Mouse (Mus musculus): ENCODE measurements around the gene Zbtb20. TPM values are rescaled to one million over a fixed set of nuclear protein-coding genes. Genes with fewer than 3 reads are reported as not detected.

Zbtb20 gene
- polyA plus RNA-seq, 1 experiment, result 4.0 TPM

DNA sequence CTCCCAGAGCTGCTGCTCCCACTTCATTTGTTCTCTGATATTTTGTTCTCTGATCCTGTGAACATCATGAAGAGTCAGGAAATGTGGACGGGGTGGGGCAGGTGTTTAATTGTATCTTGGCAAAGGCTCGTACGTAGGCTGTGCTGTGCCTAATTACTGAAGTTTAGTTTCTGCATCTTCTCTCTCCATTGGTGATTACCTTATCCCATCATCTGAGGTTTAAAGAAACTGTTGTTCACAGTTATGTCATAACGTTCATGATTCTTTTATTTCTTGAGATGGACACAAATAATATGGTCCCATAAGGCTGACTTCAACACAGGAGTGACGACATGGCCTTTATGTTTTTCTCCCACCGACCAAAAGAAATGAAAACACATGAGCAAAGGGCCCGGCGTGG is 582.1 kb downstream of the Zbtb20 start:
- Histone ChIP-seq H3K36me3 (ENCODE audit: control insufficient read depth, insufficient read depth) (peaks cover 4% of the 10 kb centered on the region), H3K4me3 (ENCODE audit: insufficient read depth, poor library complexity, severe bottlenecking) (no peak overlapping the region), H3K27me3 (ENCODE audit: control insufficient read depth, insufficient read depth, insufficient read length) (no peaks in the 10 kb centered on the region), H3K79me2 (ENCODE audit: control insufficient read depth, insufficient read depth) (peaks cover 43% of the 10 kb centered on the region), H3ac (ENCODE audit: control insufficient read depth, insufficient read length, low read depth) (no peak overlapping the region), H3K79me3 (ENCODE audit: low read depth) (peaks cover 4% of the 10 kb centered on the region)
- TF ChIP-seq CEBPB (IDR thresholded peaks at IDR 0.05; ENCODE audit: low read depth) (no peak), MAX (IDR thresholded peaks at IDR 0.05) (no peak), FOSL1 (IDR thresholded peaks at IDR 0.05; ENCODE audit: insufficient read depth, low read length, poor library complexity, severe bottlenecking) (no peak)

DNA sequence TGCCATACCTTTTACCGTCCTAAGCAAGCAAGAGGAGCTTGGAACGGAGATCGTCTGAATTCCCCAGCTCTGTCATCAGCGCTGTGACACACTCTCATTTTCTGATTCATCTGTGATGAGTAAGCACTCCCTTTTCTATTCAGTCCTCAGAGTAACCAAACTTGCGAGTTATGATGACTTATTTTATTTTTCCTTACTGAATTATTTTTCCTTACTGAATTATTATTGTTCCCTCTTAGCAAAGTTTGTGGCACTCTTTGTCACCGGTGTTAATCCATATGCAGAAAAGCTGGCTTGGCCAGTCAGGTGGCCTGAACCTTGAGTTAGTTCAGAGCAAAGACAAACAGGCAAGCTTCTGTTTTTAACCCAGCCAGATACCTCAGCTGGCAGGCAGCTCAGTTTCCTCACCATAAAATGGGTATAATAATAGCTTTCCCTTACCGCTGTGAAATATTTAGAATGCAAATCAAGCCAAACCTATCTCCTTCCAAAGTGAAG is 583.1 kb downstream of the Zbtb20 start:
- TF ChIP-seq CEBPB (IDR thresholded peaks at IDR 0.05; ENCODE audit: low read depth), result no peak
- peak; percentile 88 for TF ChIP-seq FOSL1 (IDR thresholded peaks at IDR 0.05; ENCODE audit: insufficient read depth, low read length, poor library complexity, severe bottlenecking)
- no peak for TF ChIP-seq USF1 (IDR thresholded peaks at IDR 0.05; ENCODE audit: low read depth)
- H3K36me3 ChIP-seq (ENCODE audit: control insufficient read depth, insufficient read depth), result peaks cover 4% of the 10 kb centered on the region
- H3K4me3 ChIP-seq (ENCODE audit: insufficient read depth, poor library complexity, severe bottlenecking), result no peak overlapping the region
- H3K79me2 ChIP-seq (ENCODE audit: control insufficient read depth, insufficient read depth), result peaks cover 42% of the 10 kb centered on the region
- no peak overlapping the region for H3ac ChIP-seq (ENCODE audit: control insufficient read depth, insufficient read length, low read depth)
- H3K27me3 ChIP-seq (ENCODE audit: control insufficient read depth, insufficient read depth, insufficient read length), result no peaks in the 10 kb centered on the region
- H3K79me3 ChIP-seq (ENCODE audit: low read depth), result peaks cover 4% of the 10 kb centered on the region

DNA sequence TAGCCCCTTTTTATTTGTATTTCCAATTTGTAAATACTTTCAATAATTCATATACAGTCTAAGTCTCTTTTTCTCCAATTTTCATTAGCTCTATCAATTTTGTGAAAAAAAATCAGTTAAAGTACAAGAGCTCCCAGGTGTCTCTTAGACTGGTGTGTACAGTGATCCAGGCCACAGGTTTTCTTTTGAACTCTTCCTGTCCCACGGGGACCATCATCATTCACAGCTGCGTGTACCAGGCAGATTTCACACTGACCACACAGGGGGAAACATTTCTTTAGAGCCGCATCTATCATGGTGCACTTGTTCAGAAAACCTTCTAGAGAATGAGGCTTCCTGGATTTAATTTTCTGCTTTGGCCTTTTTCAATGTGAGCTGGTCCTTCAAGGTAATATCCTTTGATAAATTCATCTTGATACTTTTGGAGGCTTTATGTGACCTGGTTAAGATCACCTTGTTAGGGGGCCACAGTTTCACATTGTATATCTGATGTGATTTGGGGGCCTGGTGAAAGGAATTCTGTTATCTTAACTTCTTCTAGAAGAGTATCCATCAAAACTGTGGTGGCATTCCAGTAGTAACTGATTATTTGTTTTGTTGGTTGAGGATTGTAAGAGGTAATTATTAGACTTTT is 586.2 kb downstream of the Zbtb20 start:
- H3K4me3 ChIP-seq (ENCODE audit: insufficient read depth, poor library complexity, severe bottlenecking), result no peak overlapping the region
- no peaks in the 10 kb centered on the region for H3K27me3 ChIP-seq (ENCODE audit: control insufficient read depth, insufficient read depth, insufficient read length)
- H3ac ChIP-seq (ENCODE audit: control insufficient read depth, insufficient read length, low read depth), result no peak overlapping the region
- peaks cover 36% of the 10 kb centered on the region for H3K79me2 ChIP-seq (ENCODE audit: control insufficient read depth, insufficient read depth)
- peaks cover 10% of the 10 kb centered on the region for H3K36me3 ChIP-seq (ENCODE audit: control insufficient read depth, insufficient read depth)
- no peak for TF ChIP-seq CTCF (IDR thresholded peaks at IDR 0.05; ENCODE audit: control insufficient read depth, insufficient read depth, insufficient read length)
- TF ChIP-seq CEBPB (IDR thresholded peaks at IDR 0.05; ENCODE audit: low read depth), result no peak
- TF ChIP-seq MAX (IDR thresholded peaks at IDR 0.05), result no peak
- no peak for TF ChIP-seq MYOG (IDR thresholded peaks at IDR 0.05; ENCODE audit: control insufficient read depth, extremely low read depth, insufficient read length)
- TF ChIP-seq MYOD1 (IDR thresholded peaks at IDR 0.05; ENCODE audit: control insufficient read depth, insufficient read length, low read depth), result no peak
- TF ChIP-seq USF1 (IDR thresholded peaks at IDR 0.05; ENCODE audit: low read depth), result no peak
- TF ChIP-seq FOSL1 (IDR thresholded peaks at IDR 0.05; ENCODE audit: insufficient read depth, low read length, poor library complexity, severe bottlenecking), result no peak
- peaks cover 6% of the 10 kb centered on the region for H3K79me3 ChIP-seq (ENCODE audit: low read depth)

DNA sequence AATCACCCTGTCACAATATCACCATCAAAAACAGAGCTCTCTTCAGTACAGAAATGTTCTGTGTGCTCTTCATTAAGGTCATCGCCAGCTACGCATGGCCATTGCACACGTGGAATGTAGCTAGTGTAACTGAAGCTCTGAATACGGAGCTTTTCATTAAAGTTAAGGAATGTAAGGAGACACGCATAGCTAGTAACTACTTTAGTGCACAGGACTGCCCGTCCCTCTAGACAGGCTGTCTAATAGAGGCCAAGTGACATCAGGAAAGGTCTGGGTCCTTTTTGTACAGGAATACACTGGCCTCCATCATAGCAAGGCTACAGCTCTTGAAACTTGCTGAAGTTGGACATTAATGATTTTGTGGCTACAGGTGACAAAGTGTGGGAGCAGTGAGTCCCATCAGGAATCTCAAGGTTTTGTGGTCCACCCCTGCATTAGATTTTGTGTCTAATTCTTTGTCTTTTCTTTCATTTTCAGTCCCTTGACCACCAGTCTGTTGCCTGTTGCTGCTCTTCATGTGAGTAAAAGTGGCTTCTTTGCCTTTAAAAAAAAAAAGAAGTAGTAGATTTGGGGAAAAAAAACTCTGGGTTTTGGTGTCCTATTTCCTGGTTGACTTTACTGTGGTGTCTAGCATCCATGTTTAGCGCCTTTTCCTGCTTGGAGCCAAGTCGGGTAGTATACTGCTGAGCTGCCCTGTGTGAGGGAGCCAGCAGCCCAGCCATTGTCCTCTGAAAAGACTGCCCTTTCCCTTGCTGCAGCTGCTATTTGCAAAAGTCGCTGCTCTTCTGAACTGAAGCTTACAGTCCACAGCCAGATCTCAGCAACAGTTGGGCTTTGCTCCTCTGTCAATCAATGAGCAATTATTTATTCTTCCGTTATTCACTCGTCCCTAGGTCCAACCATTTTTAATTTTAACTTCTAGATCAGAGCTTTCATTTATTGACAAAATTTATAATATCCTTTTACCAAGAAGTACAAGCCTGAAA is 587.1 kb downstream of the Zbtb20 start:
- peaks cover 6% of the 10 kb centered on the region for H3K79me3 ChIP-seq (ENCODE audit: low read depth)
- peaks cover 10% of the 10 kb centered on the region for H3K36me3 ChIP-seq (ENCODE audit: control insufficient read depth, insufficient read depth)
- no peak overlapping the region for H3ac ChIP-seq (ENCODE audit: control insufficient read depth, insufficient read length, low read depth)
- TF ChIP-seq MYOG (IDR thresholded peaks at IDR 0.05; ENCODE audit: control insufficient read depth, extremely low read depth, insufficient read length), result no peak
- no peak for TF ChIP-seq MAX (IDR thresholded peaks at IDR 0.05)
- TF ChIP-seq USF1 (IDR thresholded peaks at IDR 0.05; ENCODE audit: low read depth), result no peak
- TF ChIP-seq CTCF (IDR thresholded peaks at IDR 0.05; ENCODE audit: control insufficient read depth, insufficient read depth, insufficient read length), result no peak
- peaks cover 27% of the 10 kb centered on the region for H3K79me2 ChIP-seq (ENCODE audit: control insufficient read depth, insufficient read depth)
- H3K4me3 ChIP-seq (ENCODE audit: insufficient read depth, poor library complexity, severe bottlenecking), result no peak overlapping the region
- no peaks in the 10 kb centered on the region for H3K27me3 ChIP-seq (ENCODE audit: control insufficient read depth, insufficient read depth, insufficient read length)

DNA sequence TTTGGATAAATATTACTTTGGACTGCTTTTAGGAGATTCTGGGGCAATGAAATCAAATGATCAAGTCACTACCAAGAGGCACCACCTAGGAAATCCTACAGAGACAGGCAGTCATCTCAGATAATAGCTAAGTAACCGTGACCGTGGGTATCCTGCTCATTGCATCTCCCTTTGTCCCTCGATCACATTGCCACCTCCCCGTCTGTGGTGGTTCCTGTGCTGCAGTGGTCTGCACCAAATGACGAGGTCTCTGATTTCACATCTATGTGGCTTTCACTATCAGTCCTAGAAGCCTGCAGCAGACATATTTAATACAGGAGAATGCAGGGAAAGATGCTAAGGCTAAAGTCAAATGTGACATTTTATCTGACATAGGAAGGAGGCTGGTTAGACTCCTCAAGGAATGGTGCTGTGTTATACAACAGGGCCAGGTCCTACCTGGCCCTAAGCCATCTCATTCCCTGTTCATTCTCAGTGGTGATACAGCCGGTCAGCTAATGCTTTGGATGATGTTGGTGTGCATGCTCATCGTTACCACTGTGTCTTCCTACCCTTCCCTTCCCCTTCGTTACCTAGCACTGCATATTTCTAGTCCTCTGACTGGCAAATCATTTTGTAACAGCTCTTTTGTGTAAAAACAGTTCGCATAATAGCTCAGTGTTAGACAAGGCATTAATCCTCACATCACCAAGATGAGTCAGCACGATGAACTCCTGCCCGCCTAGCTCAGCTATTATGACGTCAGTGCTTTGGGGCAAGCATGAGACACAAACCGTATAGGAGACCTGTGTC is 588.2 kb downstream of the Zbtb20 start:
- Histone ChIP-seq H3K79me3 (ENCODE audit: low read depth) (peaks cover 6% of the 10 kb centered on the region), H3K79me2 (ENCODE audit: control insufficient read depth, insufficient read depth) (peaks cover 24% of the 10 kb centered on the region), H3ac (ENCODE audit: control insufficient read depth, insufficient read length, low read depth) (no peak overlapping the region), H3K36me3 (ENCODE audit: control insufficient read depth, insufficient read depth) (peaks cover 10% of the 10 kb centered on the region), H3K4me3 (ENCODE audit: insufficient read depth, poor library complexity, severe bottlenecking) (no peak overlapping the region), H3K27me3 (ENCODE audit: control insufficient read depth, insufficient read depth, insufficient read length) (no peaks in the 10 kb centered on the region)
- no peak for TF ChIP-seq MYOG (IDR thresholded peaks at IDR 0.05; ENCODE audit: control insufficient read depth, extremely low read depth, insufficient read length)
- no peak for TF ChIP-seq MAX (IDR thresholded peaks at IDR 0.05)
- TF ChIP-seq FOSL1 (IDR thresholded peaks at IDR 0.05; ENCODE audit: insufficient read depth, low read length, poor library complexity, severe bottlenecking), result no peak
- TF ChIP-seq USF1 (IDR thresholded peaks at IDR 0.05; ENCODE audit: low read depth), result no peak
- no peak for TF ChIP-seq MYOD1 (IDR thresholded peaks at IDR 0.05; ENCODE audit: control insufficient read depth, insufficient read length, low read depth)
- no peak for TF ChIP-seq CEBPB (IDR thresholded peaks at IDR 0.05; ENCODE audit: low read depth)
- TF ChIP-seq CTCF (IDR thresholded peaks at IDR 0.05; ENCODE audit: control insufficient read depth, insufficient read depth, insufficient read length), result no peak

All from C2C12 (cell line).